Mouse (Mus musculus): ENCODE measurements at regions not wholly inside any gene's neighbourhood (a gene's known extent, or its start where the extent isn't known, plus 50 kb on each side); places are given as distances from the start of the nearest gene placed in this dataset.

- no peak overlapping the region for H3K4me3 ChIP-seq
- TF ChIP-seq CTCF (IDR thresholded peaks at IDR 0.05): no peak
- H3K27ac ChIP-seq: no peak overlapping the region
- intact Hi-C loops (cut with DNase I): no loop called here
- no peak for DNase-seq (ENCODE audit: extremely low spot score in 1 of 2, low spot score in 2 of 2)
Observed at GRCm38 (mm10) chr10:19522198-19522597, 69.6 kb upstream of the Ifngr1 start.

- no peak for TF ChIP-seq CTCF (IDR thresholded peaks at IDR 0.05)
- DNase-seq (ENCODE audit: extremely low spot score in 1 of 2, low spot score in 2 of 2): no peak
- Histone ChIP-seq H3K27ac (no peak overlapping the region), H3K4me3 (no peak overlapping the region)
- intact Hi-C loops (cut with DNase I): loop anchor here (1.0 kb wide), 1 partner anchor 12 kb away; no protein-coding TSS in a partner anchor
Observed at GRCm38 (mm10) chr10:19525939-19526338, 65.8 kb upstream of the Ifngr1 start.

GRCm38 (mm10) chr10:19526353-19526752 lies 65.4 kb upstream of the Ifngr1 start:
- no peak for TF ChIP-seq CTCF (IDR thresholded peaks at IDR 0.05)
- Histone ChIP-seq H3K4me3 (no peak overlapping the region), H3K27ac (no peak overlapping the region)
- intact Hi-C loops (cut with DNase I): loop anchor here (1.0 kb wide), 1 partner anchor 12 kb away; no protein-coding TSS in a partner anchor
- DNase-seq (ENCODE audit: extremely low spot score in 1 of 2, low spot score in 2 of 2): no peak

GRCm38 (mm10) chr10:19529655-19530054 lies 62.1 kb upstream of the Ifngr1 start:
- intact Hi-C loops (cut with DNase I): no loop called here
- no peak for DNase-seq (ENCODE audit: extremely low spot score in 1 of 2, low spot score in 2 of 2)
- no peak overlapping the region for H3K27ac ChIP-seq

GRCm38 (mm10) chr10:19530056-19530455 lies 61.7 kb upstream of the Ifngr1 start:
- no peak for DNase-seq (ENCODE audit: extremely low spot score in 1 of 2, low spot score in 2 of 2)
- no peak for TF ChIP-seq CTCF (IDR thresholded peaks at IDR 0.05)
- Histone ChIP-seq H3K4me3 (no peak overlapping the region), H3K27ac (no peak overlapping the region)
- intact Hi-C loops (cut with DNase I): no loop called here

More at GRCm38 (mm10) chr10:19529655-19530054, 62.1 kb upstream of the Ifngr1 start:
- H3K4me3 ChIP-seq: no peak overlapping the region
- no peak for TF ChIP-seq CTCF (IDR thresholded peaks at IDR 0.05)

GRCm38 (mm10) chr10:19531452-19531851 lies 60.3 kb upstream of the Ifngr1 start:
- intact Hi-C loops (cut with DNase I): no loop called here

GRCm38 (mm10) chr10:19532790-19533189 lies 59.0 kb upstream of the Ifngr1 start:
- DNase-seq (ENCODE audit: extremely low spot score in 1 of 2, low spot score in 2 of 2): no peak
- Histone ChIP-seq H3K27ac (no peak overlapping the region), H3K4me3 (no peak overlapping the region)
- intact Hi-C loops (cut with DNase I): no loop called here
- no peak for TF ChIP-seq CTCF (IDR thresholded peaks at IDR 0.05)

More at GRCm38 (mm10) chr10:19531452-19531851, 60.3 kb upstream of the Ifngr1 start:
- TF ChIP-seq CTCF (IDR thresholded peaks at IDR 0.05): no peak
- no peak overlapping the region for H3K4me3 ChIP-seq
- no peak overlapping the region for H3K27ac ChIP-seq
- no peak for DNase-seq (ENCODE audit: extremely low spot score in 1 of 2, low spot score in 2 of 2)

- no peak for DNase-seq (ENCODE audit: extremely low spot score in 1 of 2, low spot score in 2 of 2)
- H3K4me3 ChIP-seq: no peak overlapping the region
- H3K27ac ChIP-seq: no peak overlapping the region
- no peak for TF ChIP-seq CTCF (IDR thresholded peaks at IDR 0.05)
- intact Hi-C loops (cut with DNase I): no loop called here
Observed at GRCm38 (mm10) chr10:19533846-19534245, 57.9 kb upstream of the Ifngr1 start.

All from left cerebral cortex, adult 2 months (tissue).